Mouse (Mus musculus) embryonic stem cell, embryonic (primary cell): ENCODE data around the gene Lsm14b.

Source experiments
- CTCF ChIA-PET, 4 experiments: fragments of 300-600 bp in 2 of 4; fragments of 350-600 bp in 2 of 4; sonication (Branson Sonifier 250); formaldehyde crosslinking; loops; one replicate each; lab custom pipeline; 2022; ENCODE audit warnings: inconsistent platforms in 2 of 4; lab: Charles Lee
- POLR2A ChIA-PET, 4 experiments: fragments of 300-600 bp in 2 of 4; fragments of 350-600 bp in 2 of 4; sonication (Branson Sonifier 250); formaldehyde crosslinking; loops; one replicate each; lab custom pipeline; 2022; ENCODE audit warnings: antibody characterized with exemption in 4 of 4, inconsistent platforms in 1 of 4; lab: Charles Lee

The Lsm14b gene

DNA sequence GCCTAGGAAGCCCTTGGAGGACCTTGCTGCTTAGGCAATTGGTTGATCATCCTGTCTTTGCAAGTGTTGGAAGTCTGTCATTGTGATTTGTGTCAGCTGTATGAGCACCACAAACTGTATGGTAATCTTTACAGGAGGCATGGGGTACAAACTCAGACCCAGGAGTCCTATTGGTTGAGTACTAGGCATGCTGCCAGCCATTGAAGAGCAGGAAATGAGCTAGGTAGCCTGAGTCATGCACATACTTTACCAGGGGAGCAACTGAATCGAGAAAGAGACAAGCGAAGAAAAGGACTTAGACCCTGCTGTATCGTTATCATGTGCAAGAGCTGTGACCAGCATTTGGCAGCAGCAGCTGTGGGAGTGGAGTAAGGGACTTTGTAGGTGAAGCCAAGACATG is 8.1 kb downstream of the Lsm14b start:
- POLR2A ChIA-PET = interaction anchor here in 3 of 4 experiments (0.8 to 9.8 kb wide), 10 partner anchors 7 to 46 kb away, joined by 3 to 99 read pairs (median 4); partner anchors contain the start of genes Psma7 (in 3 of the 3), Ss18l1 (in 3 of the 3), Lsm14b (in 2 of the 3) and Mtg2 (in 2 of the 3)

GRCm38 (mm10) chr2:180033956-180034355 is 9.2 kb downstream of the Lsm14b start:
- ChIA-PET CTCF (interaction anchor here in 2 of 4 experiments (1.6 to 2.5 kb wide), 2 partner anchors 17 to 18 kb away, joined by 6 to 10 read pairs; no protein-coding TSS in a partner anchor), POLR2A (interaction anchor here in 3 of 4 experiments (0.6 to 9.8 kb wide), 11 partner anchors 7 to 85 kb away, joined by 3 to 99 read pairs (median 3); partner anchors contain the start of genes Lsm14b (in 3 of the 3), Psma7 (in 3 of the 3), Ss18l1 (in 3 of the 3) and Mtg2 (in 2 of the 3))

More for the DNA sequence above, 8.1 kb downstream of the Lsm14b start:
- CTCF ChIA-PET = interaction anchor here in 3 of 4 experiments (0.6 to 2.5 kb wide), 4 partner anchors 18 to 55 kb away, joined by 3 to 10 read pairs (median 4); no protein-coding TSS in a partner anchor

DNA sequence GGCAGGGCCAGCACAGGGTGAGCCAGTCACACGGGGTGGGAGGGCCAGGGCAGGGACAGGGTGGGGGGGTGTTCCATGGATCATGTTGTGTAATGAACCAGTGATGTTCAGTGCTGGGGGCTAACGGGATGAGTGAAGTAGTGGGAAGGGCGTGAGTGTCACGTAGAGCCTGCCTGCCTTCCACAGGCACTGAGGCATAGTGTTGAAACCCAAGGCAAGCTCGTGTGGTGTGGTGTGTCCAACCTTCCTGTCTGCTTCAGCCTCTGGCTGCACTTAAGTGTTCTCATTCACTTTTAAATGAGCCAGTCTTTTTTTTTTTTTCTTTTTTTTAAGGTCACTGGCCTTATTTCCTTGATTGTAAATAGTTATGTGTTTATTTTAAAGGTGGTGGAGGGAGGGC is 10.0 kb downstream of the Lsm14b start:
- ChIA-PET POLR2A (interaction anchor here in 3 of 4 experiments (0.6 to 9.8 kb wide), 10 partner anchors 8 to 222 kb away, joined by 3 to 99 read pairs (median 5); partner anchors contain the start of genes Lsm14b (in 3 of the 3) and Rps21 (in 1 of the 3)), CTCF (interaction anchor here in 2 of 4 experiments (1.6 to 2.5 kb wide), 2 partner anchors 16 to 18 kb away, joined by 6 to 10 read pairs; no protein-coding TSS in a partner anchor)

GRCm38 (mm10) chr2:180040406-180040805 is 15.6 kb downstream of the Lsm14b start:
- ChIA-PET CTCF (interaction anchor here in 2 of 4 experiments (1.3 to 2.9 kb wide), 2 partner anchors 10 to 11 kb away, joined by 3 to 14 read pairs; no protein-coding TSS in a partner anchor), POLR2A (interaction anchor here (0.6 to 9.8 kb wide), 18 partner anchors 9 to 217 kb away, joined by 3 to 99 read pairs (median 3); partner anchors contain the start of genes Lsm14b (in 3 of the 4) and Rps21 (in 1 of the 4))

DNA sequence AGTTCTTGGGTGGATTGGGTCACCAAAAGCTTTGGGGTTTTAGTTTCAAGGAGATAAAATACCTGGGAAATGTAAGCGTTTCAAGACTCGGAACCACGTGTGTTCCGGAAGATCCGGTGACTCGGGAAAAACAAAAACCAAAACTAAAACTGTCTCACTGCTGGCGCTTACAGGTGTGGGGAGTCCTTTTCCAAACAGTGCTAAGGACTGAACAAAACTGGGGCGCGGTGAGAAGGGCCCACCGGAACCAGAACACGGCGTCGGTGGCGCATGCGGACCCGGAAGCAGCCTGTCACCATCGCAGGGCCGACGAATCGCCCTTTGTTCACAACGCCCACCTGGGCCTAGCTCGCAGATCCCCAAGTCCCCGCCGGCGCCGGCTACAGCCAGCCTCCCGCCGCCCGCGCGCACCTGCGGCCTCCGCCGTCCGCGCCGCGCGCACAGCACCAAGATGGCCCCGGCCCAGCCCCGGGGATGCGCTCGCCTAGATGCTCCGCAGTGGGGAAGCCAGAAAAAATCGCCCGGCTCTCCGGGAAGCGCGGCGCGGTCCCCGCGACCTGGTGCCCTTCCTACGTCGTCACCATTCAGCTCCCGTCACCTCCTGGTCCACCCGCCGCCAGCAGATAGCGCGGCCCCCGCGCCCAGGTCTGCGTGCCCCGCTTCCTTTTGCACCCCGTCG is 16.9 kb downstream of the Lsm14b start:
- ChIA-PET POLR2A (interaction anchor here (0.7 to 9.8 kb wide), 63 partner anchors 8 to 680 kb away, joined by 3 to 99 read pairs (median 3); partner anchors contain the start of genes Lsm14b (in 3 of the 4), Mtg2 (in 3 of the 4), Osbpl2 (in 3 of the 4) and Rps21 (in 2 of the 4)), CTCF (interaction anchor here (0.5 to 2.9 kb wide), 14 partner anchors 9 to 294 kb away, joined by 3 to 35 read pairs (median 4); no protein-coding TSS in a partner anchor)

- CTCF ChIA-PET = interaction anchor here (0.5 to 2.9 kb wide), 16 partner anchors 8 to 294 kb away, joined by 3 to 35 read pairs (median 4); partner anchors contain the start of gene Mtg2 (in 1 of the 4)
- POLR2A ChIA-PET = interaction anchor here (0.6 to 9.8 kb wide), 67 partner anchors 8 to 679 kb away, joined by 3 to 99 read pairs (median 3); partner anchors contain the start of genes Lsm14b (in 4 of the 4), Mtg2 (in 3 of the 4), Osbpl2 (in 3 of the 4) and Rps21 (in 2 of the 4)
Observed at GRCm38 (mm10) chr2:180042256-180042857, 17.6 kb downstream of the Lsm14b start, which contains the start of the genes Psma7 and Ss18l1. TSS of gene Psma7 (minus strand) at chr2:180042433. TSS of gene Ss18l1 (plus strand) at chr2:180042509.

DNA sequence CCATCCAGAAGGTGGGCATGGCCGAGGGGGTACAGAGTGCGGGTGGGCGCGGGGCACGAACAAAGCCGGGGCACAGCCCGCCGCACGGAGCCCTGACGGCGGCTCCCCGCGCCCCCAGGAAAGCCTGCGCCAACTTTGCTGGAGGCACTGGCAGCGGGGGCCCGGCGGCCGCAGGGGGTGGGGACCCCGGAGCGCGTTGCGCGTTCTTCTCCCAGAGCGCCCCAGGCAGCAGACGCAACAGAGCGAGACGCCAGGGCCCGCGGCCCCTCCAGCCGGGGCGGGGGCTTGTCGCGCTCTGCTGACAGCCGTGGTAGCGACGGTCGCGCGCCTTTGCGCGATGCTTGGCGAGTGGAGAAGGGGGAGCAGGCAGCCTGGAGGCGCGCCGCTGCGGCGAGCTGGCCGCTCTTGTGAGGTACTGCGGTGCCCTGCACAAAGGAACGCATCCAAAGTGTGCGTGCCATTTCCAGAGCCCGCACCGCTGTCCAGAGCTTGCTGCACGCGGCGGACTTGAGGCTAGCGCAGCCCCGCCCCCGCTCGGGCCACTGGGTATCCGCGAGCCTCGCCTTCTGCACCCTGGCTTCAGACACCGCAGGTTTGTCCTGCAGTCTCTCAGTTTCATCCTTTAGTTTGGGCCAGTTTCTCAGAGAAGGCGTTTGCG is 18.2 kb downstream of the Lsm14b start:
- CTCF ChIA-PET = interaction anchor here (0.6 to 2.4 kb wide), 9 partner anchors 8 to 184 kb away, joined by 3 to 35 read pairs (median 5); partner anchors contain the start of gene Mtg2 (in 1 of the 4)
- POLR2A ChIA-PET = interaction anchor here (0.6 to 9.8 kb wide), 58 partner anchors 7 to 678 kb away, joined by 3 to 99 read pairs (median 4); partner anchors contain the start of genes Lsm14b (in 4 of the 4), Mtg2 (in 3 of the 4), Osbpl2 (in 3 of the 4) and Hrh3 (in 1 of the 4)

- POLR2A ChIA-PET = interaction anchor here in 2 of 4 experiments (1.2 to 7.5 kb wide), 5 partner anchors 10 to 84 kb away, joined by 3 to 95 read pairs (median 5); partner anchors contain the start of genes Lsm14b (in 1 of the 2) and Mtg2 (in 1 of the 2)
- CTCF ChIA-PET = interaction anchor here (0.6 to 1.6 kb wide), 7 partner anchors 19 to 830 kb away, joined by 3 to 5 read pairs (median 3); no protein-coding TSS in a partner anchor
Observed at GRCm38 (mm10) chr2:180045283-180045682, 20.5 kb downstream of the Lsm14b start.

DNA sequence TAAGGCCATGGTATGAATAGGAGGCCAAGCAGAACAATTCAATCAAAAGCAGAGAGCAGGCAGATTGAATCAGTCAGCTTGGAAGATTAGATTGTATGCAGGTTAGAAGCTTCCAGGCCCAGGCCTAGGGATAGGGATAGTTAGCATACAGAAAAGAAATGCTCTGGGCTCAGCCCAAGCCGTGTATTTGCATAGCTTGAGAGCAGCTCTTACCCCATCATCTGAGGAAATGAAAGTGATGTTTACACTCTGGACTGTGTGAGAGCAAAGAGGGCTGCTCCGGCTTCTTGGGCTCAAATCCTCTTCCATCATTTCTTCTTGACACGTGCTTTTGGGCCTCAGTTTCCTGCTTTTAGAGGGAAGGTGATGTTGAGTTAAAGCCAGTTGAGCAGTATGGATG is 22.8 kb downstream of the Lsm14b start:
- CTCF ChIA-PET = interaction anchor here in 3 of 4 experiments (0.7 to 1.4 kb wide), 5 partner anchors 9 to 127 kb away, joined by 3 to 7 read pairs (median 3); no protein-coding TSS in a partner anchor
- POLR2A ChIA-PET = interaction anchor here in 2 of 4 experiments (0.9 to 2.3 kb wide), 2 partner anchors 23 to 187 kb away, joined by 3 to 7 read pairs; partner anchors contain the start of gene Mtg2 (in 1 of the 2)

DNA sequence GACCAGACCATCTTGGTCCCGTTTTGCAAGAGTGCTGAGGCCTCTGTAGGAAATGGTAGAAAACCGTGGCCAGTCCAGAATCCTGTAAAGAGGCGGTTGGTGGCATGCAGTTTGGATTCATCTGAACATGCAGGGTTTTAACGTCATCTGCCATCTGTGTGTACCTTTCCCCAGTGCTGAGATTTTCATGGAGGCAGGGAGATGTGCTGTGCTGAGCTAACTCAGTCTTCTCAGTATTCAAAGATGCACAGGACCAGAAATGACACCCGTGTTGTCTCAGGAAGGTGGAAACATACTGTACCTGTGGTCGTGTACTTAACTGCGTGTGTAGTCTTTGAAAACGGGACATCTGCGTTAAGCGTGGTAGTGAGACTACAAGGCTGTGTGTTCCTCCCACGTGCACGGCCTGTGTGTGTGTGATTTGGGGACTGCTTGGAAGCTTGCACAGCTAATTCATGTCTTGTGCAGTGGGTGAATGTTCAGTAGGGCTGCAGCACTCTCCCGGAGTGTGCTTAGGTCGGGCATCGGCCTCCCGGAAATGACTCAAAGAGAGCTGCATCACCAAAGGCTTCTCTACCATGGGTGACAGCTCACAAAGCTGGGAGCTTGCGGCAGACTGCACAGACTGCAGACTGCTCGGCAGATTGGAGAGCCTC is 23.3 kb downstream of the Lsm14b start:
- POLR2A ChIA-PET = interaction anchor here in 1 of 4 experiments (0.7 to 1.4 kb wide), 5 partner anchors 9 to 187 kb away, joined by 3 to 5 read pairs (median 3); partner anchors contain the start of gene Mtg2
- CTCF ChIA-PET = interaction anchor here in 2 of 4 experiments (0.7 to 5.5 kb wide), 5 partner anchors 8 to 126 kb away, joined by 3 to 42 read pairs (median 3); no protein-coding TSS in a partner anchor

GRCm38 (mm10) chr2:180050986-180051385 is 26.2 kb downstream of the Lsm14b start:
- ChIA-PET POLR2A (interaction anchor here (0.5 to 2.7 kb wide), 27 partner anchors 9 to 206 kb away, joined by 3 to 22 read pairs (median 5); partner anchors contain the start of genes Mtg2 (in 3 of the 4), Psma7 (in 3 of the 4), Ss18l1 (in 3 of the 4) and Rps21 (in 2 of the 4)), CTCF (interaction anchor here (0.5 to 5.5 kb wide), 183 partner anchors 8 to 1428 kb away, joined by 3 to 42 read pairs (median 4); partner anchors contain the start of genes Mtg2 (in 4 of the 4), Psma7 (in 4 of the 4), Ss18l1 (in 4 of the 4) and Hrh3 (in 2 of the 4))

DNA sequence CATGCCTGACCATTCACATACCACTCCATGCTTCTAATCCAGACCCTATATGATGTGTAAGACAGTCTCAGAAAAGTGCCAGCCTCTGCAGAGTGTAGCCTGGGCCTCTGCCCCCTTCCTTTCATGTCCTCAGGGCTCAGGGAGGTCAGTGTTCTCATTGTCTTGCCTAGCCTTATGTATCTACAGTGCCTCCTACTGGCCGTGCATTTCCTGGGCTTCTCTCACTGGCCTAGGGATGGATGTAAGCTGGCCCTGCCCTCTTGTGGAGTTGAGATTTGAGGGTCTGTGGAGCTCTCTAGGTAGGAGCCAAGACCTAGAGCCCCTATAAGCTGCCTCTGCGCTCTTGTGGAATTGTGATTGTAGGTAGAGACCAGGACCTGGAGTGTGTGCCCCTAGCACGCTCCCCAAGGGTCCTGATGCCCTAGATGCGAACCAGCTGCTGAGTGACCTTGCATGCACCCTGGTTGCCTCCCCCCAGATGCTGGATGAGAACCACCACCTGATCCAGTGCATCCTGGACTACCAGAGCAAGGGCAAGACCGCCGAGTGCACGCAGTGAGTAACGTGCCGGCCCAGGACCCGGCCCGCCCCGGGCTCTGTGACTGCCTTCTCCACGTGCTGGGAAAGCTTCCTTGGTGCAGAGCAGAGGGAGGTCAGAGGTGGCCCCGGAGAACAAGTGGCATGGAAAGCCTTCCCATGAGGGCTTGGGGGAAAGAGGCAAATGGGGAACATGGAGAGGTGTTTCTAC is 27.4 kb downstream of the Lsm14b start:
- CTCF ChIA-PET = interaction anchor here (0.5 to 5.5 kb wide), 55 partner anchors 8 to 1612 kb away, joined by 3 to 42 read pairs (median 6); partner anchors contain the start of genes Hrh3 (in 2 of the 4), Mtg2 (in 2 of the 4), Psma7 (in 2 of the 4) and Ss18l1 (in 2 of the 4)
- POLR2A ChIA-PET = interaction anchor here in 3 of 4 experiments (0.6 to 2.7 kb wide), 15 partner anchors 9 to 158 kb away, joined by 3 to 22 read pairs (median 6); partner anchors contain the start of genes Psma7 (in 3 of the 3), Ss18l1 (in 3 of the 3), Lsm14b (in 1 of the 3) and Mtg2 (in 1 of the 3)

GRCm38 (mm10) chr2:180053001-180053400 is 28.2 kb downstream of the Lsm14b start:
- ChIA-PET POLR2A (interaction anchor here (0.6 to 2.8 kb wide), 4 partner anchors 11 to 107 kb away, joined by 3 to 22 read pairs (median 9); partner anchors contain the start of genes Psma7 (in 2 of the 4), Ss18l1 (in 2 of the 4) and Mtg2 (in 1 of the 4)), CTCF (interaction anchor here (0.8 to 5.5 kb wide), 12 partner anchors 11 to 198 kb away, joined by 3 to 42 read pairs (median 4); partner anchors contain the start of genes Psma7 (in 1 of the 4) and Ss18l1 (in 1 of the 4))

- POLR2A ChIA-PET = no interaction called here
Observed at GRCm38 (mm10) chr2:180063338-180064131, 38.7 kb downstream of the Lsm14b start.

More at GRCm38 (mm10) chr2:180063338-180064131, 38.7 kb downstream of the Lsm14b start:
- CTCF ChIA-PET = interaction anchor here (0.9 to 3.8 kb wide), 6 partner anchors 11 to 13 kb away, joined by 3 to 15 read pairs (median 4); no protein-coding TSS in a partner anchor
